Mouse (Mus musculus) liver, embryonic 11.5 days (tissue): ENCODE results near the gene Fam173a. TPM values are rescaled to one million over a fixed set of nuclear protein-coding genes. Genes with fewer than 3 reads are reported as not detected.
"Not testable (repeated sequence)": the region's sequence is repeated elsewhere in the genome, so short reads cannot be mapped to it uniquely, and the experiment has no call there.

Experiments
- ATAC-seq: fragments of 200-750 bp; cut with Nextera tagmentation; replicated peaks from 2 replicates; pipeline ENCODE4 v1.8.0; 2017; ENCODE audit warnings: moderate number of reproducible peaks, mild to moderate bottlenecking, moderate TSS enrichment, moderate library complexity; ENCODE audit not compliant: low FRiP score
- DNase-seq: peaks from one replicate; pipeline ENCODE4 v3.0.0-alpha.2; 2017; ENCODE audit warnings: low spot score
- H3K27ac ChIP-seq: fragments of 300-500 bp; sonication (generic); 2 replicates; pipeline ENCODE4 v1.5.1; 2014; ENCODE audit warnings: mild to moderate bottlenecking, low read depth, low read length, control low read depth
- H3K27me3 ChIP-seq: fragments of 300-500 bp; sonication (generic); replicated peaks from 2 replicates; pipeline ENCODE4 v1.6.1; 2014; ENCODE audit warnings: low read length, mixed read lengths; ENCODE audit not compliant: control insufficient read depth, insufficient read depth
- H3K36me3 ChIP-seq: fragments of 300-500 bp; sonication (generic); 2 replicates; pipeline ENCODE4 v1.6.1; 2014; ENCODE audit warnings: mild to moderate bottlenecking, low read length, moderate library complexity, mixed read lengths; ENCODE audit not compliant: control insufficient read depth, insufficient read depth
- H3K4me1 ChIP-seq: fragments of 300-500 bp; sonication (generic); replicated peaks from 2 replicates; pipeline ENCODE4 v1.6.1; 2014; ENCODE audit warnings: low read length, mixed read lengths; ENCODE audit not compliant: control insufficient read depth, insufficient read depth
- H3K4me2 ChIP-seq: fragments of 300-500 bp; sonication (generic); 2 replicates; pipeline ENCODE4 v1.6.1; 2014; ENCODE audit warnings: mild to moderate bottlenecking, control low read depth, moderate library complexity
- H3K4me3 ChIP-seq: fragments of 300-500 bp; sonication (generic); 2 replicates; pipeline ENCODE4 v1.5.1; 2014; ENCODE audit warnings: low read depth, low read length, control low read depth
- H3K9ac ChIP-seq: fragments of 300-500 bp; sonication (generic); 2 replicates; pipeline ENCODE4 v1.6.1; 2014; ENCODE audit warnings: low read depth, low read length, control low read depth
- H3K9me3 ChIP-seq: fragments of 300-500 bp; sonication (generic); 2 replicates; pipeline ENCODE4 v1.6.1; 2016; ENCODE audit warnings: low read length, inconsistent platforms, mixed read lengths; ENCODE audit not compliant: control insufficient read depth
- WGBS: fragments of 180-500 bp; shearing (Covaris S2); extraction: QIAGEN DNeasy Blood & Tissue Kit; methylation state at CpG from one replicate; pipeline ENCODE4 v1.1.7; 2014; 5-methylcytosine and 5-hydroxymethylcytosine counted together
- polyA plus RNA-seq: library from polyadenylated mRNA; unstranded; fragments of >200 nt; fragmentation: Nextera tagmentation; extraction: Ambion mirVana; gene quantifications from 2 replicates; pipeline ENCODE4 v1.2.1, GENCODE M21; 2014

Gene Fam173a
- polyA plus RNA-seq, 1 experiment from 2014 or later: 83.7 TPM

GRCm38 (mm10) chr17:25808789-25809605, 16.3 kb upstream of the Fam173a start, which contains the start of gene Fbxl16:
Fbxl16 (plus strand) TSS chr17:25809085.
- Histone ChIP-seq H3K4me3 (peak within 1 kb of the TSS; percentile 59), H3K9ac (peak within 1 kb of the TSS; percentile 27), H3K4me1 (peaks cover 4% of the 10 kb centered on the region; the same call in 1 of the 2 replicates), H3K27ac (no peak within 1 kb of the TSS), H3K27me3 (peaks cover 66% of the 10 kb centered on the region), H3K9me3 (no peaks in the 10 kb centered on the region), H3K36me3 (no peaks in the 10 kb centered on the region), H3K4me2 (peak within 1 kb of the TSS; percentile 90)
- ATAC-seq (peak; percentile 54), DNase-seq (peak; percentile 60)
- WGBS: under 1% methylated on average over 85 of the region's 100 CpGs

GRCm38 (mm10) chr17:25808028-25808427, 15.3 kb upstream of the Fam173a start:
- WGBS: 43% methylated on average over 5 of the region's 5 CpGs
- Histone ChIP-seq H3K4me3 (0 out of 2 replicates have a peak overlapping the region, but pooled peaks have one; percentile 59), H3K4me2 (peak overlapping the region; percentile 90)

GRCm38 (mm10) chr17:25807452-25807851, 14.8 kb upstream of the Fam173a start:
- not testable (repeated sequence) for ATAC-seq, H3K27ac ChIP-seq, H3K4me3 ChIP-seq, H3K4me2 ChIP-seq, DNase-seq, H3K9ac ChIP-seq, H3K4me1 ChIP-seq, H3K36me3 ChIP-seq, H3K9me3 ChIP-seq
- WGBS: 35% methylated on average over 2 of the region's 2 CpGs
- H3K27me3 ChIP-seq: peaks cover 56% of the 10 kb centered on the region

More at GRCm38 (mm10) chr17:25808028-25808427, 15.3 kb upstream of the Fam173a start:
- Histone ChIP-seq H3K36me3 (no peaks in the 10 kb centered on the region), H3K4me1 (peaks cover 4% of the 10 kb centered on the region; the same call in 1 of the 2 replicates), H3K27ac (no peak overlapping the region), H3K9ac (no peak overlapping the region), H3K9me3 (no peaks in the 10 kb centered on the region), H3K27me3 (peaks cover 61% of the 10 kb centered on the region)
- DNase-seq: no peak
- no peak for ATAC-seq

- H3K9me3 ChIP-seq: no peaks in the 10 kb centered on the region
- H3K27ac ChIP-seq: no peak overlapping the region
- H3K9ac ChIP-seq: no peak overlapping the region
- DNase-seq: no peak
- WGBS: 73% methylated on average over 4 of the region's 4 CpGs
- ATAC-seq: no peak
- no peaks in the 10 kb centered on the region for H3K36me3 ChIP-seq
- peaks cover 47% of the 10 kb centered on the region for H3K27me3 ChIP-seq
- no peak overlapping the region for H3K4me2 ChIP-seq
- H3K4me3 ChIP-seq: no peak overlapping the region
- peaks cover 4% of the 10 kb centered on the region; the same call in 1 of the 2 replicates for H3K4me1 ChIP-seq
These were observed 13.8 kb upstream of the Fam173a start for GRCm38 (mm10) chr17:25806507-25806906.

DNA sequence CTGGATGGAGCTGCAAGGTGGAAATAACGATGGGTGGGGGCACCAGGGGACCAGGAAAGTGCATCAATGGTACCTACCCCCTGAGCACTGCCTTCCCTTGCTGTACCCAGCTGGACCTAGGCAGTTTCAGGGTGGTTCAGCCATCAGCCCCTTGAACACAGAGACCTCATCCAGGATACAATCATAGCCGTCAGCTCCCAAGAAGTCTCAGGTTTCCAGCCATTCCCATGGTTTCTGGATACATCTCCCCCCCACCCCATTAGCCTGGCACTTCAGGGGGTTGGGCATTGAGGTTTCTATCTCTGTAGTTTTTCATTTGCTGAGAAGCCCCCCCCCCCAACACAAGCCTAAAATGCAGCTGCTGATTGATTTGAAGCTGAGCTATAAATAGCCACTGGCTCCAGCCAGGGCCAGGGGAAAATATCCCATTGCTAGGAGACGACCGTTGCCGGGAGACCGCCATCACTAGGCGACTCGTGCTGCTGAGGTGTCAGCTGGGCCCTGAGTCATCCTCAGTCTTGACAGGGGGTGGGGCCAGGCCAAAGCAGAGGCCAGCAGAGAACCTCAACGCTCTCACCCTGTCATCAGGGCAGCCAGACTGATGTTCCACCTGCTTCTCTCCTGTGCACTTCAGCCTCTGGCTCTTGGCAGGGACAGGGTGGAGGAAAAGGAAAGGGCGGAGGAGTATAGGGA, 10.3 kb upstream of the Fam173a start:
- Histone ChIP-seq H3K9me3 (no peaks in the 10 kb centered on the region), H3K4me2 (no peak overlapping the region), H3K4me1 (no peaks in the 10 kb centered on the region), H3K4me3 (no peak overlapping the region), H3K9ac (no peak overlapping the region), H3K27ac (no peak overlapping the region), H3K36me3 (no peaks in the 10 kb centered on the region), H3K27me3 (peaks cover 12% of the 10 kb centered on the region)
- no peak for DNase-seq
- WGBS: 11% methylated on average over 10 of the region's 10 CpGs
- ATAC-seq: no peak

DNA sequence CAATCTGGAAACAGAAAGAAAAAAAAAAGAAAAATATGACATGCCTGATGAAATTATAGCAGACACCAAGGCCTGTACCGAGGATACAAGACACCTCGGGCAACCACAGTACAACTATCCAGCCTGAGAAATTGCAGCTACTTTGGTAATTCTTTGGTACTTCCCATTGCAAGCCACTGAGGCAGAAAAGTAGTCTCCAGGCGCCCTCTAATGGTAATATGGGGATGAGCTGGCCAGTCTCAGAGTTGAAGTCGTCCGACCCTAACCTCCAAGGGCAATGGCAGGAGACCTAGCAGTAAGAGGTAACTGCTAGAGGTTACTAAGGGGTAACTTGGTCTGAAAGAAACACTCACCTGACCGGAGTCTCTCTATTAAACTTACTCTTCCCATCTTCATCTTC, 8.3 kb upstream of the Fam173a start:
- Histone ChIP-seq H3K27ac (no peak overlapping the region), H3K4me3 (no peak overlapping the region), H3K27me3 (peaks cover 7% of the 10 kb centered on the region), H3K9ac (no peak overlapping the region), H3K9me3 (no peaks in the 10 kb centered on the region), H3K4me1 (peaks cover 8% of the 10 kb centered on the region; the same call in 1 of the 2 replicates), H3K4me2 (no peak overlapping the region), H3K36me3 (no peaks in the 10 kb centered on the region)
- ATAC-seq (peak; percentile 38), DNase-seq (no peak)
- 5% methylated on average over 6 of the region's 6 CpGs for WGBS

- under 1% methylated on average over 35 of the region's 35 CpGs for WGBS
- ATAC-seq: peak; percentile 82
- DNase-seq: peak; percentile 91
- Histone ChIP-seq H3K27me3 (no peaks in the 10 kb centered on the region; the same call in 1 of the 2 replicates), H3K27ac (no peak within 1 kb of the TSS), H3K4me2 (peak within 1 kb of the TSS; percentile 98), H3K9ac (peak within 1 kb of the TSS; percentile 71), H3K4me3 (peak within 1 kb of the TSS; percentile 73), H3K36me3 (no peaks in the 10 kb centered on the region), H3K9me3 (no peaks in the 10 kb centered on the region), H3K4me1 (peaks cover 23% of the 10 kb centered on the region)
These were observed 4.3 kb upstream of the Fam173a start, which contains the start of gene Metrn for GRCm38 (mm10) chr17:25796951-25797369. Metrn (minus strand) TSS chr17:25797136.

GRCm38 (mm10) chr17:25796211-25796771, 3.6 kb upstream of the Fam173a start:
- no peaks in the 10 kb centered on the region; the same call in 1 of the 2 replicates for H3K27me3 ChIP-seq
- H3K4me3 ChIP-seq: peak overlapping the region; percentile 73
- peaks cover 26% of the 10 kb centered on the region for H3K4me1 ChIP-seq
- H3K36me3 ChIP-seq: no peaks in the 10 kb centered on the region
- peak overlapping the region; percentile 98 for H3K4me2 ChIP-seq
- 2% methylated on average over 37 of the region's 37 CpGs for WGBS
- DNase-seq: peak; percentile 46
- H3K27ac ChIP-seq: no peak overlapping the region
- 0 out of 2 replicates have a peak, but pooled peaks have one; percentile 1 for ATAC-seq
- H3K9ac ChIP-seq: peak overlapping the region; percentile 71
- no peaks in the 10 kb centered on the region for H3K9me3 ChIP-seq
